Mouse (Mus musculus) ES-Bruce4 (cell line): ENCODE data around the gene Maml3.

Experiments used
- CTCF ChIP-seq: IDR thresholded peaks from one replicate; pipeline ENCODE4 v1.8.1; 2011; ENCODE audit warnings: low read depth, low read length
- EP300 ChIP-seq: IDR thresholded peaks from 2 replicates; pipeline ENCODE4 v1.6.1; 2011; ENCODE audit warnings: low read depth, low read length; ENCODE audit not compliant: insufficient read depth
- POLR2A ChIP-seq: IDR thresholded peaks from one replicate; pipeline ENCODE4 v1.8.1; 2011; ENCODE audit warnings: low read length; ENCODE audit not compliant: insufficient read depth

DNA sequence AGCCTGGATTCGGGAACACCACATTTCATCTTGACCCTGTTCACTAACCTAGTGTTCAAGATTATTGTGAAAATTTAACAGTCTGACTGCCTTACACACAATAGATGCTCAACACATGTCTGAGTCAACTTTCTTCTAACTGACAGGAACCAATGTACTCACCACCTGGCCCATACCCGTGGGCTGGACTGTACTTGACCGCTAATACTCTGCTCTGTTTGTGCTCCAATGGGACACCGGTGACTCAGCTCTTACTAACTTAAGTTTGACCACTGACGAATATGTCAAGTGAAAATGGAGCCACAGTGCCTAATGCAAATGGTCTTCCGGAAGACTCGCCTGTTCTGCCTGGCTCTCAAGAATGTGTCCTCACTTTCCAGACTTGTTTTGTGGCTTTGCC lies 44.0 kb downstream of the Maml3 start:
- no peak for TF ChIP-seq POLR2A
- no peak for TF ChIP-seq CTCF
- no peak for TF ChIP-seq EP300
